Mouse (Mus musculus): ENCODE measurements at regions not wholly inside any gene's neighbourhood (a gene's known extent, or its start where the extent isn't known, plus 50 kb on each side); places are given as distances from the start of the nearest gene placed in this dataset.

DNA sequence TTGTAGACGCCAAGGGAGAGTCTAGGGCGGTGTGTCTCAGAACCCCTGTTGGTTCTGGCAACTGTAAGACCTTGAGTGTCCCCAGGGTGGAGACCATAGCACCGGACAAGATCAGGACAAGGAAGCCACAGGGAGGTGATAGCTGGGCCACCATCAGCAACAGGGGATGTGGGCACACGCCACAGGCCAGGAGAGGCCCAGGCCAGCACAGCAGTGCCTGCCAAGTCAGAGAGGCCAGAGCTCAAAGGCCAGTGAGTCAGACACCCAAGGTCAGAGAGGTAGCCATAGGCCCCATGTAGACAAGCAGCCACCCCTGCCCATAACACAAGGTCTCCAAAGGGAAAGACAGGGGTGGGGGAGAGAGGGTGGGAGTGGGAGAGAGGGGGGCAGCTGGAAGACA, 52.2 kb upstream of the Zbtb40 start:
- H3K27ac ChIP-seq (ENCODE audit: control insufficient read depth, insufficient read depth, low read length): no peak overlapping the region
- H3K4me1 ChIP-seq (replicated peaks; ENCODE audit: control insufficient read depth, insufficient read depth, low read length): no peaks in the 10 kb centered on the region
- H3K36me3 ChIP-seq (ENCODE audit: control insufficient read depth, insufficient read depth, low read length): no peaks in the 10 kb centered on the region
- no peak for DNase-seq
- TF ChIP-seq POLR2A (IDR thresholded peaks at IDR 0.05; ENCODE audit: control insufficient read depth, extremely low read depth, insufficient read depth, low read length, poor library complexity) (no peak), CTCF (IDR thresholded peaks at IDR 0.05; ENCODE audit: borderline replicate concordance, control insufficient read depth, extremely low read depth, insufficient read depth, low read length, poor library complexity) (no peak)
- 91% methylated on average over 4 of the region's 4 CpGs for WGBS
- no peak overlapping the region for H3K4me3 ChIP-seq (ENCODE audit: control insufficient read depth, insufficient read depth, low read length)
- no peaks in the 10 kb centered on the region for H3K27me3 ChIP-seq (ENCODE audit: control insufficient read depth, insufficient read depth, low read length)
